Mouse (Mus musculus): Measurements from ENCODE around the gene Rims4. TPM values are rescaled to one million over a fixed set of nuclear protein-coding genes. Genes with fewer than 3 reads are reported as not detected.

Gene Rims4
- total and polyA plus RNA-seq, 3 experiments = 0.49 to 1.4 (median 0.97) TPM

GRCm38 (mm10) chr2:163904323-163904722 is 14.2 kb downstream of the Rims4 start:
- H3K4me1 ChIP-seq (ENCODE audit: control insufficient read depth, insufficient read depth, low read length) = no peaks in the 10 kb centered on the region; the same call in 1 of the 2 replicates
- DNase-seq = no peak

GRCm38 (mm10) chr2:163903461-163903860 is 15.0 kb downstream of the Rims4 start:
- no peak overlapping the region for H3K27ac ChIP-seq
- H3K9ac ChIP-seq (ENCODE audit: low read depth, low read length) = no peak overlapping the region
- H3K36me3 ChIP-seq (ENCODE audit: control insufficient read depth, insufficient read depth, low read length) = no peaks in the 10 kb centered on the region
- 51% methylated on average over 11 of the region's 11 CpGs for WGBS
- H3K4me3 ChIP-seq = no peak overlapping the region
- no peaks in the 10 kb centered on the region for H3K27me3 ChIP-seq (ENCODE audit: control insufficient read depth, insufficient read depth, low read length)
- H3K4me1 ChIP-seq (ENCODE audit: control insufficient read depth, insufficient read depth, low read length) = no peaks in the 10 kb centered on the region; the same call in 1 of the 2 replicates
- TF ChIP-seq EP300 (IDR thresholded peaks at IDR 0.05; ENCODE audit: insufficient read depth, low read depth, low read length) = no peak
- no peak for TF ChIP-seq CTCF (IDR thresholded peaks at IDR 0.05)
- TF ChIP-seq POLR2A (IDR thresholded peaks at IDR 0.05; ENCODE audit: insufficient read depth, low read depth, low read length) = no peak
- intact Hi-C loops (cut with DNase I) = no loop called here
- peak in 1 of 2 experiments; percentile 28 for DNase-seq
- no peaks in the 10 kb centered on the region for H3K79me2 ChIP-seq (replicated peaks; ENCODE audit: control insufficient read depth, insufficient read depth, low read length)

More at GRCm38 (mm10) chr2:163904323-163904722, 14.2 kb downstream of the Rims4 start:
- 77% methylated on average over 4 of the region's 4 CpGs for WGBS
- Histone ChIP-seq H3K27me3 (ENCODE audit: control insufficient read depth, insufficient read depth, low read length) (no peaks in the 10 kb centered on the region), H3K27ac (no peak overlapping the region), H3K36me3 (ENCODE audit: control insufficient read depth, insufficient read depth, low read length) (no peaks in the 10 kb centered on the region), H3K9ac (ENCODE audit: low read depth, low read length) (no peak overlapping the region), H3K4me3 (no peak overlapping the region), H3K79me2 (replicated peaks; ENCODE audit: control insufficient read depth, insufficient read depth, low read length) (no peaks in the 10 kb centered on the region)
- TF ChIP-seq CTCF (IDR thresholded peaks at IDR 0.05) = no peak
- TF ChIP-seq POLR2A (IDR thresholded peaks at IDR 0.05; ENCODE audit: insufficient read depth, low read depth, low read length) = no peak
- TF ChIP-seq EP300 (IDR thresholded peaks at IDR 0.05; ENCODE audit: insufficient read depth, low read depth, low read length) = no peak
- intact Hi-C loops (cut with DNase I) = no loop called here

GRCm38 (mm10) chr2:163902448-163902847 is 16.0 kb downstream of the Rims4 start:
- H3K79me2 ChIP-seq (replicated peaks; ENCODE audit: control insufficient read depth, insufficient read depth, low read length) = no peaks in the 10 kb centered on the region
- no peaks in the 10 kb centered on the region for H3K36me3 ChIP-seq (ENCODE audit: control insufficient read depth, insufficient read depth, low read length)
- TF ChIP-seq EP300 (IDR thresholded peaks at IDR 0.05; ENCODE audit: insufficient read depth, low read depth, low read length) (no peak), CTCF (IDR thresholded peaks at IDR 0.05) (no peak), POLR2A (IDR thresholded peaks at IDR 0.05; ENCODE audit: insufficient read depth, low read depth, low read length) (no peak)
- intact Hi-C loops (cut with DNase I) = no loop called here
- WGBS = 63% methylated on average over 4 of the region's 4 CpGs
- H3K9ac ChIP-seq (ENCODE audit: low read depth, low read length) = no peak overlapping the region
- H3K27ac ChIP-seq = no peak overlapping the region
- no peaks in the 10 kb centered on the region for H3K27me3 ChIP-seq (ENCODE audit: control insufficient read depth, insufficient read depth, low read length)
- H3K4me3 ChIP-seq = no peak overlapping the region
- no peak for DNase-seq
- H3K4me1 ChIP-seq (ENCODE audit: control insufficient read depth, insufficient read depth, low read length) = no peaks in the 10 kb centered on the region; the same call in 1 of the 2 replicates

- peak in 1 of 2 experiments; percentile 18 for DNase-seq
- Histone ChIP-seq H3K9ac (ENCODE audit: low read depth, low read length) (no peak overlapping the region), H3K27ac (no peak overlapping the region), H3K79me2 (replicated peaks; ENCODE audit: control insufficient read depth, insufficient read depth, low read length) (no peaks in the 10 kb centered on the region), H3K4me1 (ENCODE audit: control insufficient read depth, insufficient read depth, low read length) (no peaks in the 10 kb centered on the region; the same call in 1 of the 2 replicates), H3K4me3 (no peak overlapping the region), H3K36me3 (ENCODE audit: control insufficient read depth, insufficient read depth, low read length) (no peaks in the 10 kb centered on the region), H3K27me3 (ENCODE audit: control insufficient read depth, insufficient read depth, low read length) (no peaks in the 10 kb centered on the region)
- intact Hi-C loops (cut with DNase I) = no loop called here
- 66% methylated on average over 7 of the region's 7 CpGs for WGBS
- no peak for TF ChIP-seq EP300 (IDR thresholded peaks at IDR 0.05; ENCODE audit: insufficient read depth, low read depth, low read length)
- TF ChIP-seq POLR2A (IDR thresholded peaks at IDR 0.05; ENCODE audit: insufficient read depth, low read depth, low read length) = no peak
- no peak for TF ChIP-seq CTCF (IDR thresholded peaks at IDR 0.05)
These were observed 17.4 kb downstream of the Rims4 start for GRCm38 (mm10) chr2:163901043-163901442.

- no peak overlapping the region for H3K9ac ChIP-seq (ENCODE audit: low read depth, low read length)
- TF ChIP-seq EP300 (IDR thresholded peaks at IDR 0.05; ENCODE audit: insufficient read depth, low read depth, low read length) = no peak
- TF ChIP-seq POLR2A (IDR thresholded peaks at IDR 0.05; ENCODE audit: insufficient read depth, low read depth, low read length) = no peak
- TF ChIP-seq CTCF (IDR thresholded peaks at IDR 0.05) = no peak
- no peak overlapping the region for H3K27ac ChIP-seq
- H3K79me2 ChIP-seq (replicated peaks; ENCODE audit: control insufficient read depth, insufficient read depth, low read length) = no peaks in the 10 kb centered on the region
- intact Hi-C loops (cut with DNase I) = no loop called here
- H3K36me3 ChIP-seq (ENCODE audit: control insufficient read depth, insufficient read depth, low read length) = no peaks in the 10 kb centered on the region
- H3K4me1 ChIP-seq (ENCODE audit: control insufficient read depth, insufficient read depth, low read length) = no peaks in the 10 kb centered on the region; the same call in 1 of the 2 replicates
- no peak overlapping the region for H3K4me3 ChIP-seq
- 36% methylated on average over 14 of the region's 14 CpGs for WGBS
- DNase-seq = no peak
- H3K27me3 ChIP-seq (ENCODE audit: control insufficient read depth, insufficient read depth, low read length) = no peaks in the 10 kb centered on the region
These were observed 18.5 kb downstream of the Rims4 start for GRCm38 (mm10) chr2:163899910-163900411.

GRCm38 (mm10) chr2:163897988-163898535 is 20.4 kb downstream of the Rims4 start:
- no peak for TF ChIP-seq POLR2A (IDR thresholded peaks at IDR 0.05; ENCODE audit: insufficient read depth, low read depth, low read length)
- no peak for TF ChIP-seq CTCF (IDR thresholded peaks at IDR 0.05)
- no peak for TF ChIP-seq EP300 (IDR thresholded peaks at IDR 0.05; ENCODE audit: insufficient read depth, low read depth, low read length)
- intact Hi-C loops (cut with DNase I) = no loop called here
- WGBS = 65% methylated on average over 7 of the region's 7 CpGs

More at GRCm38 (mm10) chr2:163897988-163898535, 20.4 kb downstream of the Rims4 start:
- H3K27me3 ChIP-seq (ENCODE audit: control insufficient read depth, insufficient read depth, low read length) = no peaks in the 10 kb centered on the region
- no peaks in the 10 kb centered on the region for H3K79me2 ChIP-seq (replicated peaks; ENCODE audit: control insufficient read depth, insufficient read depth, low read length)
- no peaks in the 10 kb centered on the region; the same call in 1 of the 2 replicates for H3K4me1 ChIP-seq (ENCODE audit: control insufficient read depth, insufficient read depth, low read length)
- H3K9ac ChIP-seq (ENCODE audit: low read depth, low read length) = no peak overlapping the region
- DNase-seq = no peak
- H3K27ac ChIP-seq = no peak overlapping the region
- H3K4me3 ChIP-seq = no peak overlapping the region
- H3K36me3 ChIP-seq (ENCODE audit: control insufficient read depth, insufficient read depth, low read length) = no peaks in the 10 kb centered on the region
